Mouse (Mus musculus) heart, postnatal 25 days (tissue): ENCODE data around the gene Sh2b2. TPM values are rescaled to one million over a fixed set of nuclear protein-coding genes. Genes with fewer than 3 reads are reported as not detected.
A peak's percentile ranks its signal among the peaks of the same experiment; 100 is the strongest.

Experiments used
- DNase-seq: peaks from one replicate; pipeline ENCODE4 v3.0.0; 2022; ENCODE audit warnings: low spot score
- intact Hi-C: fragments of 180-260 bp; cut with DNase I; formaldehyde crosslinking; loops from one replicate; pipeline ENCODE4 v1.15.1; 2025
- total RNA-seq, 2 experiments: library from RNA; stranded (reverse); gene quantifications; 2 replicates each; pipeline ENCODE4 v1.2.3; 2021

Sh2b2 gene
- total RNA-seq, 2 experiments from 2014 or later = 0.62 to 0.75 TPM

DNA sequence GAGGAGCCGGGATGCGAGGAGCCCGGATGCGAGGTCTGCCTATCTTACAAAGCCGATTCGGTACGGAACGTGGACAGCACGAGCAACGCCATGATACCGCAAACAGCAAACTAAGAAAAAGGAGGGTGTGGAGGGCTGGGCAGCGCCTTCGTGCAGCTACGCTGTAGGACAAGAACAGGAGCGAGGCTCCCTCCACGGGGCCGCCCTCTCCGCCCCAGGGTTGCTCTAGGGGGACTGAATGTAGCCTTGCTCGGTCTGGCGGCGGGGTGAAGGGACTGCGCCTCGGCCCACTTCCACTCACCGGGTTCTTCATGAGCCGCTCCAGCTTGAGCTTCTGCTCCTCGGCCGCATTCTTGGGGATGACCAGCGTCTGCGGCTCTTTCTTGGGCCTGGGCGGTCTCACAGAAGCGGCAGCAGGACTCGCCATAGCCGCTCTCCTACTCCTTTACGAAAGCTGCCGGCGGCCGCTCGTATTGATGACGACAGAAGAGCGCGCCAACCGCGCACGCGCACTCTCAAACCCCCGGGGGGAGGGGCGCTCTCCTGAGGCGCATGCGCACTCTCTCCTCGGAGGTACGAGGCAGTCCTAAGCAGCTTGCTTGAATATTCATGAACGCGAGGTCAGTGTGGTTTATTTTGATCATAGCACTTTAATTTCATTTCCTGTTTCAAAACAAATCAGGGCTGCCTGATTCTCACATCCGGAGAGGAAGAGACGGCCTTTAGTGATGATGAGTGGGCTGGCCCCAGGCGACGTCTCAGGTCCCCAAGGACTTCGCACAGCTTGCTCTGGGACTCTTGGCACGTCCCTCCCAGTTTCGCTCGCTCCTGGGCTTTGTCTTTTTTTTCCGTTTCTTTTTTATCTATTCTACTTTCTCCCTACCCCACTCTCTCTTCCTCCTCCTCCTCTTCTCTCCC, 47.6 kb downstream of the Sh2b2 start, which contains the start of gene Prkrip1:
TSS of gene Prkrip1 (minus strand) at position 490 of the 918 bp plus-strand sequence.
- intact Hi-C loops = no loop called here
- DNase-seq = peak; percentile 88

DNA sequence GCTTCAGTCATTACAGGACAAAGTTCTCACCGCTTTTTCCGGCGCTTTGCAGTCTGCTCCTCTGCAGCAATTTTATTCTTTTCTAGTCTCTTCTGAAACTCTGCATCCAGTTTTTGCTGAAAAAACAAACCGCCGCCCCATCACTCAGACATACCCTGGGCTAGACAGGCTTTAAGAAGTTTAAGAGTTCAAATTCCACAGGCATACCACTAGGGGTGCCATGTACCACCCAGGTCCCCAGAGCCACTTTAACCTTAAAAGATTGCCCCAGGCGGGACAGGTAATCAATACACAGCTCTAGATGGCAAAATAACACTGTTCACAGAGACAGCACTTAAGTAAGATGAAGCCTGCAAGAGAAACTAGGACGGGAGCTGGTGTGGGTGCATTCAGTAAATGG, 54.5 kb downstream of the Sh2b2 start:
- DNase-seq = no peak
- intact Hi-C loops = no loop called here

DNA sequence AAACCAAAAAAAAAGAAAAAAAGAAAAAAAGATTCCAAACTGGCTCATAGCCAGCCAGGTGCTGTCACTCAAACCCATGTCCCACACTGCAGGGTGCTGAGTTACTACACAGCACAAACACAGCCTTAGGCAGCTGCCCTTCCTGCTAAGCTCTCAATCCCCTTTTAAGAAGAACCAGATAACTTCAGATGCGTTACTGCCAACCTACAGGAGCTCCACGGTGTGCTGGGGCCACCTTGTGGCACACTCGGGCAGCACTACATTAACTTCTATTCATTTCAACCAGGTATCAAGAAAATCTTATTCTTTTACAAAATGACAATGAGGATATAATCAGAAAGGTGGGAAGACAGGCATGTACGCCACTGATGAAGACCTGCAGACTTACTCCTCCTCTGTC, 59.6 kb downstream of the Sh2b2 start:
- no peak for DNase-seq

DNA sequence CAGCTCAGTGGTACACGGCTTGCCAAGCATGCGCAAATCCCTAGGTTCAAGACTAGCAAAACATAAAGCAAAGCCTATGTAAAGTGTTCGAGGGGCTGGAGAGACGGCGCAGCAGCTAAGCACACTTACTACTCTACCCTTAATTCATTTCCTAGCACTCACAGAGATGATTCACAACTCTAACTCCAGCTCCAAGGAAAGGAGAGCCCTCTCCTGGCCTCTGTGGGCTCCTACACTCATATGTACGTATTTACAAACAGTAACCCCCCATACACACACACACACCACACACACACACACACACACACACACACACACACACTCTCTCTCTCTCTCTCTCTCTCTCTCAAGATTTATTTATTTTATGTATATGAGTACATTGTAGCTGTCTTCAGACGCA, 62.6 kb downstream of the Sh2b2 start:
- intact Hi-C loops = no loop called here
- no peak for DNase-seq

More for the DNA sequence above, 59.6 kb downstream of the Sh2b2 start:
- intact Hi-C loops = loop anchor here (2.0 to 5.0 kb wide), 3 partner anchors 52 to 204 kb away; partner anchors contain the start of gene Zp3

DNA sequence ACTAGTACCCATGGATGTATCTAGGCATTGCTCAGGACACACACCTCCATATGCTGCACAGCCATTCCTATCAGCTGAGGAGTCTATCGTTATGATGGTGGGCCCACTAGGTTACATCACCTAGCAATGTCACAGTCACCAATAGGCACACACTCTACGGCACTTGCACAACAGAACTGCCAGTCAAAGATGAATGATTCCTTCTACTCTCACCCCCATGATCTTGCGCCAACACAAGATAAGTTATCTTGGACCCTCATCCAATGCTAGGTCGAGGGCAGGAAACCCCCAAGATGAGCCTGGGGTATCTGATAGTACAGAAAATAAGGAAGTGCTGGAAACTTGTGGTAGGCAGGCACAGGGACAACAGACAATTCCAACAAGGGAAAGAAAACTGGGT, 63.5 kb downstream of the Sh2b2 start:
- intact Hi-C loops = no loop called here
- no peak for DNase-seq

DNA sequence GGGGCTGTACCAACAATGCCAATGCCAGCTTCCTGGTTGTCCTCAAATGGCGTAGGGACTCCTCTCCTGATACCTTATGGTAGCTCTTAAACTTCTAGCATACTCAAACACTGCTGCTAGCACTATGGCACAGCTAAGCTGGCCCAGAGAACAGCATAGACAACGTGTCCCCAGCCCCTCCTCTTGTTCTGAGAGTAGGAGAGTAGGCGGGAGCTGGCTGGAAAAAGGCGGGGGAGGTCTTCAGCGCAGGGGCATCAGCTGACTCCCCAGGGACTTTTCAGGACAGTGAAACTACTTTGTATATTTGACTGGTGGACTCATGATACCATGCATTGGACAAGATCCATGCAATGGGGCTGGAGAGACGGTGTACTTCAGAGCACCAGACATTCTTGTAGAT, 64.3 kb downstream of the Sh2b2 start:
- no peak for DNase-seq
- intact Hi-C loops = no loop called here

DNA sequence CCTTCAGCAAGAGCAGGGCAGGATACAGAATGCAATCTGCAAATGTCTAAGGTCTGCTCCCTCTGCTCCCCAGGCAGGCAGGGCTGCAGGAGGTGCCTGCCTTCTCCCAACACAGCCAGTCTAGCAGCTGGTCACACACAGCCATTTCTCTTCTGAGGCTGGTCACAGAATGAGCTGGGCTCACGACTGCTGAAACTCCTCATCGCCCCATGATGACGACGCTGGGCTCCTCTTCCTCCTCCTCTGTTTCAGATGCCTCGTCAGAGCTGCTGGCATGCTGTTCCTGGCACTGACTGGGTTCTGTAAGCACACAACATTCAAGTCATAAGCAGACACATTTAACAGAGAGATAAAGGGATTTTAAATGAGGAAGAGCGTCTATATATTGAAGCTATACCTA, 65.2 kb downstream of the Sh2b2 start:
- DNase-seq = no peak
- intact Hi-C loops = no loop called here

DNA sequence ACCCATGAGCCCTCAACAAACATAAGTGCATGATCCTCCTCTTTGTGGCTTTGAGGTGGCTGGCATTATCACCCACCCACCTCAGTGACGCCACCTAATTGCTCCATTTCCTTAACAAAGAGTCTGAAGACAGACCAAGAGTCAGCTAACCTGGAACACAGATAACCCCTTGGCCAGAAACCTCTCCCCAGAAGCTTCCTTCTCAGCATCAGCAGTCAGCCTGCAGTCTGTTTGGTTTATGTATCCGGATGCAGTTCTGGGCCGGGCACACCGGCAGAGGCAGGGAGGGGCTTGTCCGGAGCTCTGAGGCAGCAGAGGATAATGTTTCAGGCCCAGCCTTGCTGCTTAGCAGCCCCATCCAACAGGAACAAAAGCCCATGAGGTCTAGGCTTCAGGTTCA, 66.8 kb downstream of the Sh2b2 start:
- intact Hi-C loops = no loop called here

DNA sequence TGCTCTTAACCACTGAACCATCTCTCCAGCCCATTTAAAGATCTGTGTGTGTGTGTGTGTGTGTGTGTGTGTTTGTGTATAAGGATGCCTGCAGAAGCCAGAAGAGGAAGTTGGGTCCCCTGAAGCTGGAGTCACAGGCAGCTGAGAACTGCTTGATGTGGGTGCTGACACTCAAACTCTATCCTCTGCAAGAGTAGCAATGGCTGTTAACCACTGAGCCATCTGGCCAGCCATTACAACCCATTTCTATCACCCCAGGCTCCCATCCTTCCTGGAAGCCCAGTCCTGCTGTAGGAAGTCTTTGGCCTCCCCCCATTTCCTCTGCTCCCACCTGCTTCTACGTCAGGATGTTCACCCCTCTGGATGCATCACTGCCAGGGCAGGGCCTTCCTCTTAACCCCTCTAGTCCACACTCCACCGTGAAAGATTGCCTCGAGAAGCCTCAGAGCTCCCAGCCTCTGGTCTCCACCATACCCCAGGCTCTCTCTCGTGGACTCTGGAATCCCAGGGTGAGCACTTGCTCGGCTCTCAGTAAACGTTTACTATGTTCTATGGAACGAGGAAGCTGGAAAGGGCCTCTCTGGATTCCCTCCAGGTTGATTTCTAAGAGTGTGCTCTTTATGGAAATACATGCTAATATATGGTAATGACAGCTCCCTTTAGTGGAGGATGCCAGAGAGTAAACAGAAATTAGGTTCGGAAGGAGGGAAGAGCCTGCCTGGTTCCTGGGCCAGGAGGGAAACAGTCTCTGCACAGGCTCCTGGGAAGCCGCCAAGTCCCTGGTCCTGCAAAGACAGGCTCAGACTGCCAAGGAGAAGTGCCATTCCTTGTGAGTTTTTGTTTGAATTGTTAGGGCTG, 72.5 kb downstream of the Sh2b2 start:
- no peak for DNase-seq
- intact Hi-C loops = no loop called here

More for the DNA sequence above, 66.8 kb downstream of the Sh2b2 start:
- no peak for DNase-seq

DNA sequence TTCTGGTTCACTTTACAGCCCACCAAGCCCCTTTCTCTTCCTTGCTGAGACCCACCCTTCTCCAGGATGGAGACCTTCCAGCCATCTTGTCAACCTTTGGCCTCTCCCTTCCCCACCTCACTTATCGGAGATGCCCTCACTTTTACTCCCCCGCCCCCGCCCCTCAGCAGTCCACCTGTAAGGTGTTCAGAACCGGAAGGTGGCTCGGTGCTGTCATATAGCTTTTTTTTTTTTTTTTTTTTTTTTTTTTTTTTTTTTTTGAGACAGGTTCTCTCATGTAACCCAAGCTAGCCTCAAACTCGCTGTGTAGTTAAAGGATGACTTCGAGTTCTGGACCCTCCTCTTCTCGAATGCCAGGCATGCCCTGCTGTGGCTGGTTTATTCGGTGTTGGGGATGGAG, 73.4 kb downstream of the Sh2b2 start:
- intact Hi-C loops = no loop called here
- no peak for DNase-seq

DNA sequence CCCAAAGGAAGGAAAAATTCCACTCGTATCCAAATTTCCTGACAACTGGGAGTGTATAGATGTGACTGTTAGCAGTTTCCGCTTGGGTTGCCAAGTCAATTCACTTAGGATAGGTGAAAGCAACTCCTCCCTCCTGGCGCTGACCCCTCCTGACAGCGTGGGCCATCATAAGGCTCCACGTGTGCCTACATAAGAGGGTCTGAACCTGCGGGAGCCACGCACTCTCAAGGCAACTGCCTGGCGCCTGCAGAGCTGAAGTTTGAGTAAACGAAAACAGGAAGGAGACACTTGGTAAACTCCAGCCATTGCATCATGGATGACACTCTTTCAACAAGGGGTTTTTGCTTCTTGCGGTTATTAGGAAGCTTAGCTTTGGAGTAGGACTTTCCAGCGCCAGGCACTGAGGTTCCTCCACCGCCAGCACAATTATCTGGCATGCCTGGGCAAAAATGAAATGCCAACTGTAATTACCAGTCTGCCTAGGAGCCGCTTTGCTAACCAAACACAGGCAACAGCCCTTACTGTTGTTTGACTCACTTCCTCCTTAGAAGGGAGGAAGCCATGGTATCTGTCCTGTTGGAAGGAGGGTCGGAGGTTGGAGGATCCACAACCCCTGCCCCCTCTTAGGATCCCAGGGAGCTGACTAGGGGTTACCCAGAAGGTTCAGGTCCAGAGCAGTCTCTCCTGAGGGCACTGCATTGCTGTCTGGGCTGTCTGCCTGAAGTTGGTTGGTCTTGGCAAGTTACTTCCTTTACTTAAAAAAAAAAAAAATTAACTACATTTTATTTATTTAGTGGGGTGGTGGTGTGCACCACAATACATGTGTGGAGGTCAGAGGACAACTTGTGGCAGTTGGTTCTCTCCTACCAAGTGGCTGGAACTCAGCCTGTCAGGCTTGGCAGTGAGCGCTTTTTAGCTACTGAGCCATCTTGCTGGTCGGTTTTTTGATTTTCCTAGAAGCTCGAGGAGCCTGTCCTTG, 74.7 kb downstream of the Sh2b2 start:
- intact Hi-C loops = no loop called here
- DNase-seq = no peak

DNA sequence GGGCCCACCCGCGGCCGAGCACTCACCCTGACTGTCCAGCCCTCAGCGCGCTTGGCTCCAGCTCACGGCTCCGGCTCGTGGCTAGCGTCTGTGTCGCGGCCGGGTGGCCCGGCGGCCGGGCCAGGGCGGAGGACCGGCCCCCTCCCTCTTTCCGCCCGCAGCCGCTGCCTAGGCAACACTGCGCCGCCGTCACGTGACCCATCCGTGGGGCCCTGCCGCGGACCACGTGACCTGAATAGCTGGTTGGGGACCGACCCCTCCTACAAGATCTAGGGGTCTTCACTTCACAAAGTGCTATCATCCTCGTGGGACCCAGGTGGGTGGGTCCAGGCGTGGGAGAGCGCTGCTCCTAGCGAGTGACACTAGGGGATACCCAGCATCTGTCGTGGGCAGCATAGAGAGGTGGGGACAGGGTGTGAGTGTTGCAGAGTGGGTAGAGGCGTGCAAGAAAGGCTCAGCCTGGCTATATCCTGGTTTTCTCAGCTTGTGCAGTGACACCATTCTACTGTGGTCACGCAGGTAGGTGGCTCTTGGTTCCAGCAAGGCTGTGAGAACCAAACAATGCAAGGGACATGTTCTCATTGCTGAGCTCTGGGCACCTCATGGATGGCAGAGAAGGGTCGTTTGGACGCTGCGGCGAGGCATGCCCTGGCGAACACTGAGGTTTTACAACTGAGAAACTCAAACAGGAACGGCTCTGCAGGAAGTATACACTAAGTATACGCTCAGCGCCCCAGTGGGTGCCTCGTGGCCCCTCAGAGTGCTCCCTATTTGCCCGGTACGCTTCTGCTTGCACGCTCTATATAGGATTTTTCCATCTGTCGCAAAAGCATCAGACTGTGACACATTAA, 75.6 kb downstream of the Sh2b2 start, which contains the start of gene Orai2:
TSS of gene Orai2 (minus strand) at position 202 of the 851 bp plus-strand sequence.
- intact Hi-C loops = no loop called here
- DNase-seq = peak; percentile 68

DNA sequence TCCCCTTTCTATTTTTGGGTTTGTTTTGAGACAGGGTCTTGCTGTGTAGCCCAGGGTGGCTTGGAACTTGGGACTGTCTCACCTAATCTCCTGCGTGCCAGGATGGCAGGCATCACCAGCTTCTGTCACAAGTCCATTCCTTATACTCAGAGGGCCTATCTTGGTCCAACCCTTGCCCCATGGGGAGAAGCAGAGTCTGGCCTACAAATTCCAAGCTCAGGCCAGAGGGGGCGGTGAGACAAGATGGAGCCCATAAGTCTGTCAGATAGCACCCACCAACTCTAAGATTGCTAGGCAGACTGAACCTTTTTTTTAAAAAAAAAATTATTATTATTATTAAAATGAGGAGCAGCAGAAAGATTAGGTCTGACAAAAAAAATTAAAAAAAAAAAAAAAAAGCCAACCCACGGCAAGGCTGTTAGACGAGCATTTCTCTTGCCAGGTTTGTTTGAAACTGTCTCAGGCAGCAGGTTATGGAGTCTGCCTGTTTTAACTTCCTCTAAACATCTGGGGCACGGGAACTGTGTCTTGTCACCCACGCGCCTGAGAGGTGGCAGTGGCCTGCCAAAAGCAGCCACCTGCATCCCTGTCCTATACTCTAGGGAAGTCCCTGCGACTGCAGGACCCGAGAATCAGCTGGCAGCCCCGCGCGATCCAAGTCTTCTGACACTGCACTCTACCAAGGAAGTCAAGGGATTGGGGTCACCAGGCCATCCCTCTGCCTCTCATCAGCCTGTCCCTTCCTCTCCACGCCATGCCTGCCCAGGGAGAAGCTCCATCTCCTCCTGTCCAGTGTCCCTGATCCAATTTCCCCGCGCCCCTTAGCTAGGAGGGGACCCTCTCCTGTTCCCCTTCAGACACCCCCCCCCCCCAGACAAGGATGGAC, 76.5 kb downstream of the Sh2b2 start:
- DNase-seq = no peak
- intact Hi-C loops = no loop called here

Other genes starting within 250 kb of the Sh2b2 start
- gene Upk3b, start 208.1 kb downstream of the Sh2b2 start, total RNA-seq = 10 to 100 TPM; 20.0 to 28.8 TPM
- not detected for gene Upk3bl, start 192.1 kb downstream of the Sh2b2 start, total RNA-seq
- 1 to 10 TPM; 6.5 to 7.2 TPM for gene Rasa4, start 162.6 kb downstream of the Sh2b2 start, total RNA-seq
- gene Polr2j, start 129.9 kb downstream of the Sh2b2 start, total RNA-seq = 10 to 100 TPM; 64.4 to 71.9 TPM
- gene Lrwd1, start 110.5 kb downstream of the Sh2b2 start, total RNA-seq = 1 to 10 TPM; 5.0 to 6.3 TPM
- gene Alkbh4, start 110.4 kb downstream of the Sh2b2 start, total RNA-seq = 1 to 10 TPM; 5.3 to 6.0 TPM
- 1 to 10 TPM in 1 of 2 experiments, under 1 TPM in 1; 0.87 to 1.2 TPM for gene Orai2, start 75.8 kb downstream of the Sh2b2 start, total RNA-seq
- 10 to 100 TPM; 17.3 to 20.9 TPM for gene Prkrip1, start 47.6 kb downstream of the Sh2b2 start, total RNA-seq